Mouse (Mus musculus): Measurements from ENCODE around the gene Il18. TPM values are rescaled to one million over a fixed set of nuclear protein-coding genes. Genes with fewer than 3 reads are reported as not detected.

Il18 gene
- polyA plus RNA-seq, 1 experiment from 2014 or later: 4.7 TPM

- Histone ChIP-seq H3K9me3 (ENCODE audit: control insufficient read depth, low read length) (no peaks in the 10 kb centered on the region), H3K4me3 (ENCODE audit: low read depth, low read length) (no peak overlapping the region), H3K9ac (ENCODE audit: low read length) (no peak overlapping the region), H3K27me3 (ENCODE audit: control insufficient read depth, insufficient read depth, low read length) (no peaks in the 10 kb centered on the region), H3K36me3 (ENCODE audit: control insufficient read depth, insufficient read depth, low read length) (no peaks in the 10 kb centered on the region), H3K4me1 (ENCODE audit: control insufficient read depth, insufficient read depth, low read length) (no peaks in the 10 kb centered on the region), H3K4me2 (ENCODE audit: low read depth) (no peak overlapping the region), H3K27ac (ENCODE audit: low read depth, low read length) (no peak overlapping the region)
- WGBS: 83% methylated on average over 7 of the region's 7 CpGs
- ATAC-seq (ENCODE audit: insufficient read depth, low FRiP score, low TSS enrichment) (no peak), DNase-seq (ENCODE audit: low spot score) (no peak)
Observed at GRCm38 (mm10) chr9:50565173-50565572, 10.5 kb downstream of the Il18 start.

- H3K9me3 ChIP-seq (ENCODE audit: control insufficient read depth, low read length): no peaks in the 10 kb centered on the region
- no peak overlapping the region for H3K9ac ChIP-seq (ENCODE audit: low read length)
- no peak for ATAC-seq (ENCODE audit: insufficient read depth, low FRiP score, low TSS enrichment)
- H3K4me1 ChIP-seq (ENCODE audit: control insufficient read depth, insufficient read depth, low read length): no peaks in the 10 kb centered on the region
- no peak overlapping the region for H3K4me3 ChIP-seq (ENCODE audit: low read depth, low read length)
- H3K27me3 ChIP-seq (ENCODE audit: control insufficient read depth, insufficient read depth, low read length): no peaks in the 10 kb centered on the region
- H3K27ac ChIP-seq (ENCODE audit: low read depth, low read length): no peak overlapping the region
- no peaks in the 10 kb centered on the region for H3K36me3 ChIP-seq (ENCODE audit: control insufficient read depth, insufficient read depth, low read length)
- DNase-seq (ENCODE audit: low spot score): no peak
- 83% methylated on average over 4 of the region's 4 CpGs for WGBS
- no peak overlapping the region for H3K4me2 ChIP-seq (ENCODE audit: low read depth)
Observed at GRCm38 (mm10) chr9:50565940-50566339, 11.3 kb downstream of the Il18 start.

GRCm38 (mm10) chr9:50567372-50567771, 12.7 kb downstream of the Il18 start:
- DNase-seq (ENCODE audit: low spot score) (no peak), ATAC-seq (ENCODE audit: insufficient read depth, low FRiP score, low TSS enrichment) (no peak)
- Histone ChIP-seq H3K4me2 (ENCODE audit: low read depth) (no peak overlapping the region), H3K27ac (ENCODE audit: low read depth, low read length) (no peak overlapping the region), H3K9me3 (ENCODE audit: control insufficient read depth, low read length) (no peaks in the 10 kb centered on the region), H3K4me1 (ENCODE audit: control insufficient read depth, insufficient read depth, low read length) (no peaks in the 10 kb centered on the region), H3K27me3 (ENCODE audit: control insufficient read depth, insufficient read depth, low read length) (no peaks in the 10 kb centered on the region), H3K9ac (ENCODE audit: low read length) (no peak overlapping the region), H3K36me3 (ENCODE audit: control insufficient read depth, insufficient read depth, low read length) (no peaks in the 10 kb centered on the region), H3K4me3 (ENCODE audit: low read depth, low read length) (no peak overlapping the region)
- 90% methylated on average over 4 of the region's 4 CpGs for WGBS

GRCm38 (mm10) chr9:50567881-50568280, 13.3 kb downstream of the Il18 start:
- H3K4me1 ChIP-seq (ENCODE audit: control insufficient read depth, insufficient read depth, low read length): no peaks in the 10 kb centered on the region
- H3K9ac ChIP-seq (ENCODE audit: low read length): no peak overlapping the region
- H3K36me3 ChIP-seq (ENCODE audit: control insufficient read depth, insufficient read depth, low read length): no peaks in the 10 kb centered on the region
- H3K4me3 ChIP-seq (ENCODE audit: low read depth, low read length): no peak overlapping the region
- no peaks in the 10 kb centered on the region for H3K27me3 ChIP-seq (ENCODE audit: control insufficient read depth, insufficient read depth, low read length)
- no peak overlapping the region for H3K4me2 ChIP-seq (ENCODE audit: low read depth)
- ATAC-seq (ENCODE audit: insufficient read depth, low FRiP score, low TSS enrichment): no peak
- no peak for DNase-seq (ENCODE audit: low spot score)
- no peak overlapping the region for H3K27ac ChIP-seq (ENCODE audit: low read depth, low read length)
- no peaks in the 10 kb centered on the region for H3K9me3 ChIP-seq (ENCODE audit: control insufficient read depth, low read length)
- WGBS: 89% methylated on average over 2 of the region's 2 CpGs

GRCm38 (mm10) chr9:50569599-50570525, 15.2 kb downstream of the Il18 start:
- Histone ChIP-seq H3K4me2 (ENCODE audit: low read depth) (no peak overlapping the region), H3K27ac (ENCODE audit: low read depth, low read length) (no peak overlapping the region), H3K9ac (ENCODE audit: low read length) (no peak overlapping the region), H3K9me3 (ENCODE audit: control insufficient read depth, low read length) (no peaks in the 10 kb centered on the region), H3K4me3 (ENCODE audit: low read depth, low read length) (no peak overlapping the region), H3K4me1 (ENCODE audit: control insufficient read depth, insufficient read depth, low read length) (no peaks in the 10 kb centered on the region), H3K27me3 (ENCODE audit: control insufficient read depth, insufficient read depth, low read length) (no peaks in the 10 kb centered on the region), H3K36me3 (ENCODE audit: control insufficient read depth, insufficient read depth, low read length) (no peaks in the 10 kb centered on the region)
- 79% methylated on average over 10 of the region's 10 CpGs for WGBS
- DNase-seq (ENCODE audit: low spot score) (no peak), ATAC-seq (ENCODE audit: insufficient read depth, low FRiP score, low TSS enrichment) (no peak)

- WGBS: 47% methylated on average over 4 of the region's 4 CpGs
Observed at GRCm38 (mm10) chr9:50580370-50580769, 25.7 kb downstream of the Il18 start.

GRCm38 (mm10) chr9:50585145-50585818, 30.7 kb downstream of the Il18 start:
- no peak overlapping the region for H3K4me2 ChIP-seq (ENCODE audit: low read depth)
- no peaks in the 10 kb centered on the region for H3K4me1 ChIP-seq (ENCODE audit: control insufficient read depth, insufficient read depth, low read length)
- no peak overlapping the region for H3K4me3 ChIP-seq (ENCODE audit: low read depth, low read length)
- no peaks in the 10 kb centered on the region for H3K36me3 ChIP-seq (ENCODE audit: control insufficient read depth, insufficient read depth, low read length)
- no peak for ATAC-seq (ENCODE audit: insufficient read depth, low FRiP score, low TSS enrichment)
- no peaks in the 10 kb centered on the region for H3K9me3 ChIP-seq (ENCODE audit: control insufficient read depth, low read length)
- 81% methylated on average over 6 of the region's 6 CpGs for WGBS
- no peak for DNase-seq (ENCODE audit: low spot score)
- H3K27me3 ChIP-seq (ENCODE audit: control insufficient read depth, insufficient read depth, low read length): no peaks in the 10 kb centered on the region
- H3K27ac ChIP-seq (ENCODE audit: low read depth, low read length): no peak overlapping the region
- no peak overlapping the region for H3K9ac ChIP-seq (ENCODE audit: low read length)

More at GRCm38 (mm10) chr9:50580370-50580769, 25.7 kb downstream of the Il18 start:
- no peak for ATAC-seq (ENCODE audit: insufficient read depth, low FRiP score, low TSS enrichment)
- DNase-seq (ENCODE audit: low spot score): no peak
- no peaks in the 10 kb centered on the region for H3K9me3 ChIP-seq (ENCODE audit: control insufficient read depth, low read length)
- H3K9ac ChIP-seq (ENCODE audit: low read length): no peak overlapping the region
- H3K27me3 ChIP-seq (ENCODE audit: control insufficient read depth, insufficient read depth, low read length): no peaks in the 10 kb centered on the region
- no peak overlapping the region for H3K4me2 ChIP-seq (ENCODE audit: low read depth)
- H3K4me1 ChIP-seq (ENCODE audit: control insufficient read depth, insufficient read depth, low read length): no peaks in the 10 kb centered on the region
- no peaks in the 10 kb centered on the region for H3K36me3 ChIP-seq (ENCODE audit: control insufficient read depth, insufficient read depth, low read length)
- H3K4me3 ChIP-seq (ENCODE audit: low read depth, low read length): no peak overlapping the region
- no peak overlapping the region for H3K27ac ChIP-seq (ENCODE audit: low read depth, low read length)

GRCm38 (mm10) chr9:50586955-50587354, 32.3 kb downstream of the Il18 start:
- ATAC-seq (ENCODE audit: insufficient read depth, low FRiP score, low TSS enrichment) (no peak), DNase-seq (ENCODE audit: low spot score) (no peak)
- Histone ChIP-seq H3K9me3 (ENCODE audit: control insufficient read depth, low read length) (no peaks in the 10 kb centered on the region), H3K4me3 (ENCODE audit: low read depth, low read length) (no peak overlapping the region), H3K36me3 (ENCODE audit: control insufficient read depth, insufficient read depth, low read length) (no peaks in the 10 kb centered on the region), H3K4me2 (ENCODE audit: low read depth) (no peak overlapping the region), H3K27ac (ENCODE audit: low read depth, low read length) (no peak overlapping the region), H3K9ac (ENCODE audit: low read length) (no peak overlapping the region), H3K4me1 (ENCODE audit: control insufficient read depth, insufficient read depth, low read length) (no peaks in the 10 kb centered on the region), H3K27me3 (ENCODE audit: control insufficient read depth, insufficient read depth, low read length) (no peaks in the 10 kb centered on the region)
- 73% methylated on average over 4 of the region's 4 CpGs for WGBS
